ENCODE assay signal across 10 mouse cellular contexts in the genomic region with DNA sequence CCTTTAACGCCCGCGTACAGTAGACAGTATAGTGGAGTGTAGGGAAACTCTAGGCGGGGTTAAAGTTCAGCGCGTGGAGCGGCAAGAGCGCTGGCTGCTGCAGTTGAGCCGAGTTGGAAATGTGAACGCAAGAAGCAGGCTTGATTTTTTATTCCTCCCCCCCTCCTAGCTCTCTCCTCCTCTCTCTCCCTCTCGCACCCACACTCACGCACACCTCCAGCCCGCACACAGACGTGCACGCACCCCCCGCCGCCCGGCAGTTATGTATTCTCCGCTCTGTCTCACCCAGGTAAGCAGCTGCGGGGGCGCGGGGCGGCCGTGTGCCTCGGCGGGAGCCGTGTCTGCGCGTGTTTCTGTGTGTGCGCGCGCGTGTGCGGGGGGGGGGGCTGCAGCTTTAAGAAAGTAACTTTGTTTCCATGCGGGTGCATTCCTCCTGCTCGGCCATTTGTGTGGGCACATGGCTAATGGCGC. TPM values are rescaled to one million over a fixed set of nuclear protein-coding genes. Genes with fewer than 3 reads are reported as not detected.
A peak's percentile ranks its signal among the peaks of the same experiment; 100 is the strongest.
DNase-seq lines count a peak whose midpoint lies in the region; ATAC-seq and TF ChIP-seq lines count a peak whose summit lies in the region.
"Had no signal": no experiment of that assay in that cellular context is flagged by ENCODE, and none has a peak within 500 bp of the region (broad histone marks: within the 10 kb centered on the region; RNA-seq: fewer than 3 reads in every experiment).

TSS of gene E130114P18Rik (minus strand) at position 373 of the 471 bp plus-strand sequence.

- DNase-seq in frontal cortex, postnatal 25 days (ENCODE audit: low spot score in 2 of 2): no peak
- DNase-seq in embryo, embryonic 10.5 days (ENCODE audit: low spot score): peak; percentile 76
- peak; percentile 65 for DNase-seq in gastrocnemius, postnatal 25 days
- DNase-seq in induced T-regulatory cell, adult 2 months (ENCODE audit: low read depth): peak; percentile 59
- peak; percentile 77 for DNase-seq in limb, embryonic 14.5 days (ENCODE audit: low spot score)
- DNase-seq in midbrain, embryonic 11.5 days (ENCODE audit: low spot score, missing footprints): peak; percentile 97
- peak in 1 of 2 experiments; percentile 13 for DNase-seq in spleen, adult 2 months (ENCODE audit: low read depth in 1 of 2, low spot score in 2 of 2)

- H3K27ac ChIP-seq in limb, embryonic 14.5 days (replicated peaks; ENCODE audit: low read depth, low read length): peak within 1 kb of the TSS; percentile 99
- peak within 1 kb of the TSS; percentile 65 for H3K27ac ChIP-seq in midbrain, embryonic 11.5 days (ENCODE audit: low read depth, low read length)
- H3K27ac ChIP-seq in spleen, adult 2 months (ENCODE audit: insufficient read depth, low read length): peak within 1 kb of the TSS; percentile 59

- H3K9me3 ChIP-seq in limb, embryonic 14.5 days (ENCODE audit: control insufficient read depth, low read length): no peaks in the 10 kb centered on the region
- 0 out of 2 replicates have a peak, but pooled peaks cover under 1% of the 10 kb centered on the region for H3K9me3 ChIP-seq in midbrain, embryonic 11.5 days (ENCODE audit: control insufficient read depth, low read length)

- peak; percentile 47; the same call in 1 of the 2 replicates for TF ChIP-seq POLR2A in limb, embryonic 14.5 days (IDR thresholded peaks at IDR 0.05; ENCODE audit: borderline replicate concordance, extremely low read depth, insufficient read depth, insufficient read length)
- no peak for TF ChIP-seq POLR2A in spleen, adult 2 months (IDR thresholded peaks at IDR 0.05; ENCODE audit: low read depth, low read length)

- peaks cover 28% of the 10 kb centered on the region for H3K4me1 ChIP-seq in limb, embryonic 14.5 days (ENCODE audit: control insufficient read depth, insufficient read depth, low read length)
- peaks cover 12% of the 10 kb centered on the region for H3K4me1 ChIP-seq in midbrain, embryonic 11.5 days (ENCODE audit: control insufficient read depth, insufficient read depth, low read length)
- peaks cover 2% of the 10 kb centered on the region for H3K4me1 ChIP-seq in spleen, adult 2 months (ENCODE audit: control insufficient read depth, insufficient read depth, insufficient read length)

- peak within 1 kb of the TSS; percentile 84 for H3K4me2 ChIP-seq in limb, embryonic 14.5 days (replicated peaks; ENCODE audit: low read depth, low read length, severe bottlenecking)
- peak within 1 kb of the TSS; percentile 75 for H3K4me2 ChIP-seq in midbrain, embryonic 11.5 days

- peak within 1 kb of the TSS; percentile 97 for H3K4me3 ChIP-seq in limb, embryonic 14.5 days (replicated peaks; ENCODE audit: low read length)
- peak within 1 kb of the TSS; percentile 78 for H3K4me3 ChIP-seq in midbrain, embryonic 11.5 days (ENCODE audit: low read depth, low read length)
- H3K4me3 ChIP-seq in spleen, adult 2 months (ENCODE audit: extremely low read depth, insufficient read depth, insufficient read length): peak within 1 kb of the TSS; percentile 66

- 1% methylated on average over 31 of the region's 37 CpGs for WGBS in limb, embryonic 14.5 days
- WGBS in midbrain, embryonic 11.5 days: under 1% methylated on average over 37 of the region's 37 CpGs
- under 1% methylated on average over 37 of the region's 37 CpGs for WGBS in spleen, adult 2 months

- peak; percentile 26 for ATAC-seq in frontal cortex, adult (ENCODE audit: low TSS enrichment)
- peak; percentile 66 for ATAC-seq in limb, embryonic 14.5 days (ENCODE audit: low FRiP score, low read depth)
- peak; percentile 62 for ATAC-seq in midbrain, embryonic 11.5 days (ENCODE audit: low FRiP score)

- H3K27me3 ChIP-seq in limb, embryonic 14.5 days (ENCODE audit: control insufficient read depth, insufficient read depth, low read length): no peaks in the 10 kb centered on the region
- peaks cover 61% of the 10 kb centered on the region for H3K27me3 ChIP-seq in midbrain, embryonic 11.5 days (ENCODE audit: control insufficient read depth, insufficient read depth, low read length)
- H3K27me3 ChIP-seq in spleen, adult 2 months (ENCODE audit: control insufficient read depth, insufficient read depth, low read length): peaks cover 28% of the 10 kb centered on the region

- no peak for TF ChIP-seq CTCF in spleen, adult 2 months (IDR thresholded peaks at IDR 0.05; ENCODE audit: extremely low read depth, insufficient read depth, insufficient read length, insufficient replicate concordance)

- H3K36me3 ChIP-seq in limb, embryonic 14.5 days (ENCODE audit: control insufficient read depth, insufficient read depth, low read length): peaks cover under 1% of the 10 kb centered on the region
- H3K36me3 ChIP-seq in midbrain, embryonic 11.5 days (ENCODE audit: control insufficient read depth, insufficient read depth, low read length): no peaks in the 10 kb centered on the region
- H3K36me3 ChIP-seq in spleen, adult 2 months (ENCODE audit: control insufficient read depth, insufficient read depth, low read length): no peaks in the 10 kb centered on the region

- H3K9ac ChIP-seq in limb, embryonic 14.5 days (ENCODE audit: low read depth, low read length, severe bottlenecking): peak within 1 kb of the TSS; percentile 100
- H3K9ac ChIP-seq in midbrain, embryonic 11.5 days (ENCODE audit: low read length): peak within 1 kb of the TSS; percentile 92

RNA-seq across cellular contexts. Expression of gene E130114P18Rik, which starts in this region (rescaled TPM):
- total RNA-seq in gastrocnemius, postnatal 25 days (2021): under 1 TPM in 1 of 2 experiments, not detected in 1; 0.41 TPM
- 2.1 and 2.2 TPM in 2 replicates for polyA plus RNA-seq in limb, embryonic 14.5 days (2012; rRNA removed)
- polyA plus RNA-seq in limb, embryonic 14.5 days (2014; fragmentation: Nextera tagmentation; extraction: Ambion mirVana): 4.6 and 4.9 TPM in 2 replicates
- polyA plus RNA-seq in midbrain, embryonic 11.5 days (2014; fragmentation: Nextera tagmentation; extraction: Ambion mirVana): 6.5 and 7.7 TPM in 2 replicates
- not detected in 2 replicates for polyA plus RNA-seq in spleen, adult 2 months (2012; rRNA removed)
- polyA plus RNA-seq: C2C12; large intestine, adult 2 months had no signal

Comparison
In these comparisons a context has a peak if more than half of its experiments do, and no peak if none do; other contexts are left out.
1. Peak in DNase-seq in gastrocnemius, postnatal 25 days; RNA of the gene not detected or under 1 TPM.
2. DNase-seq: peak in embryo, embryonic 10.5 days (single experiment), induced T-regulatory cell, adult 2 months (single experiment), limb, embryonic 14.5 days (single experiment) and midbrain, embryonic 11.5 days (single experiment); none in frontal cortex, postnatal 25 days (0 of 2).
3. Peak in every context shown above with its lines, with median percentiles within 50 percentile points of each other: ATAC-seq, H3K27ac ChIP-seq and H3K4me3 ChIP-seq.